Mouse (Mus musculus): ENCODE data around the gene Ctf2. TPM values are rescaled to one million over a fixed set of nuclear protein-coding genes. Genes with fewer than 3 reads are reported as not detected.

Ctf2 gene
- polyA plus RNA-seq, 1 experiment from 2014 or later: 0.15 TPM

GRCm38 (mm10) chr7:127751619-127752018 is 19.7 kb upstream of the Ctf2 start:
- Histone ChIP-seq H3K4me3 (ENCODE audit: low read depth, low read length) (no peak overlapping the region), H3K9me3 (ENCODE audit: control insufficient read depth, low read length) (no peaks in the 10 kb centered on the region), H3K36me3 (ENCODE audit: control insufficient read depth, insufficient read depth, low read length) (peaks cover 13% of the 10 kb centered on the region), H3K9ac (ENCODE audit: low read depth, low read length) (no peak overlapping the region), H3K4me2 (replicated peaks; ENCODE audit: low read depth, low read length) (no peak overlapping the region), H3K27me3 (ENCODE audit: control insufficient read depth, insufficient read depth, low read length) (no peaks in the 10 kb centered on the region), H3K27ac (ENCODE audit: low read depth, low read length) (no peak overlapping the region), H3K4me1 (replicated peaks; ENCODE audit: control insufficient read depth, insufficient read depth, low read length) (no peaks in the 10 kb centered on the region; the same call in 1 of the 2 replicates)
- DNase-seq (ENCODE audit: low spot score) (no peak), ATAC-seq (ENCODE audit: low FRiP score) (no peak)
- WGBS: 94% methylated on average over 5 of the region's 5 CpGs

- H3K36me3 ChIP-seq (ENCODE audit: control insufficient read depth, insufficient read depth, low read length): peaks cover 13% of the 10 kb centered on the region
- no peaks in the 10 kb centered on the region for H3K9me3 ChIP-seq (ENCODE audit: control insufficient read depth, low read length)
- H3K9ac ChIP-seq (ENCODE audit: low read depth, low read length): no peak overlapping the region
- H3K4me1 ChIP-seq (replicated peaks; ENCODE audit: control insufficient read depth, insufficient read depth, low read length): no peaks in the 10 kb centered on the region; the same call in 1 of the 2 replicates
- WGBS: 91% methylated on average over 19 of the region's 19 CpGs
- no peak overlapping the region for H3K27ac ChIP-seq (ENCODE audit: low read depth, low read length)
- H3K27me3 ChIP-seq (ENCODE audit: control insufficient read depth, insufficient read depth, low read length): no peaks in the 10 kb centered on the region
- DNase-seq (ENCODE audit: low spot score) (no peak), ATAC-seq (ENCODE audit: low FRiP score) (no peak)
- H3K4me2 ChIP-seq (replicated peaks; ENCODE audit: low read depth, low read length): no peak overlapping the region
- no peak overlapping the region for H3K4me3 ChIP-seq (ENCODE audit: low read depth, low read length)
Observed at GRCm38 (mm10) chr7:127750131-127751127, 18.5 kb upstream of the Ctf2 start.

GRCm38 (mm10) chr7:127748235-127748560 is 16.2 kb upstream of the Ctf2 start:
- Histone ChIP-seq H3K4me3 (ENCODE audit: low read depth, low read length) (0 out of 2 replicates have a peak overlapping the region, but pooled peaks have one; percentile 93), H3K27me3 (ENCODE audit: control insufficient read depth, insufficient read depth, low read length) (no peaks in the 10 kb centered on the region), H3K9me3 (ENCODE audit: control insufficient read depth, low read length) (no peaks in the 10 kb centered on the region), H3K27ac (ENCODE audit: low read depth, low read length) (no peak overlapping the region; the same call in 1 of the 2 replicates), H3K9ac (ENCODE audit: low read depth, low read length) (no peak overlapping the region), H3K4me2 (replicated peaks; ENCODE audit: low read depth, low read length) (no peak overlapping the region), H3K4me1 (replicated peaks; ENCODE audit: control insufficient read depth, insufficient read depth, low read length) (no peaks in the 10 kb centered on the region; the same call in 1 of the 2 replicates), H3K36me3 (ENCODE audit: control insufficient read depth, insufficient read depth, low read length) (peaks cover 13% of the 10 kb centered on the region)
- ATAC-seq (ENCODE audit: low FRiP score): no peak
- 93% methylated on average over 28 of the region's 28 CpGs for WGBS
- DNase-seq (ENCODE audit: low spot score): no peak

GRCm38 (mm10) chr7:127747559-127748234 is 15.7 kb upstream of the Ctf2 start:
- H3K4me3 ChIP-seq (ENCODE audit: low read depth, low read length): peak overlapping the region; percentile 93
- DNase-seq (ENCODE audit: low spot score): no peak
- H3K9ac ChIP-seq (ENCODE audit: low read depth, low read length): peak overlapping the region; percentile 89
- peak overlapping the region; percentile 90 for H3K4me2 ChIP-seq (replicated peaks; ENCODE audit: low read depth, low read length)
- H3K36me3 ChIP-seq (ENCODE audit: control insufficient read depth, insufficient read depth, low read length): peaks cover 13% of the 10 kb centered on the region
- H3K27ac ChIP-seq (ENCODE audit: low read depth, low read length): peak overlapping the region; percentile 21; the same call in 1 of the 2 replicates
- 39% methylated on average over 6 of the region's 6 CpGs for WGBS
- no peaks in the 10 kb centered on the region; the same call in 1 of the 2 replicates for H3K4me1 ChIP-seq (replicated peaks; ENCODE audit: control insufficient read depth, insufficient read depth, low read length)
- no peak for ATAC-seq (ENCODE audit: low FRiP score)
- H3K9me3 ChIP-seq (ENCODE audit: control insufficient read depth, low read length): no peaks in the 10 kb centered on the region
- H3K27me3 ChIP-seq (ENCODE audit: control insufficient read depth, insufficient read depth, low read length): no peaks in the 10 kb centered on the region

GRCm38 (mm10) chr7:127746494-127747491 is 14.8 kb upstream of the Ctf2 start:
- peak overlapping the region; percentile 89 for H3K9ac ChIP-seq (ENCODE audit: low read depth, low read length)
- peaks cover 9% of the 10 kb centered on the region for H3K36me3 ChIP-seq (ENCODE audit: control insufficient read depth, insufficient read depth, low read length)
- H3K4me3 ChIP-seq (ENCODE audit: low read depth, low read length): peak overlapping the region; percentile 93
- under 1% methylated on average over 29 of the region's 62 CpGs for WGBS
- ATAC-seq (ENCODE audit: low FRiP score): peak; percentile 33
- DNase-seq (ENCODE audit: low spot score): peak; percentile 55
- no peaks in the 10 kb centered on the region; the same call in 1 of the 2 replicates for H3K4me1 ChIP-seq (replicated peaks; ENCODE audit: control insufficient read depth, insufficient read depth, low read length)
- H3K27me3 ChIP-seq (ENCODE audit: control insufficient read depth, insufficient read depth, low read length): no peaks in the 10 kb centered on the region
- H3K27ac ChIP-seq (ENCODE audit: low read depth, low read length): peak overlapping the region; percentile 90
- no peaks in the 10 kb centered on the region for H3K9me3 ChIP-seq (ENCODE audit: control insufficient read depth, low read length)
- H3K4me2 ChIP-seq (replicated peaks; ENCODE audit: low read depth, low read length): peak overlapping the region; percentile 90

GRCm38 (mm10) chr7:127745652-127746493 is 13.9 kb upstream of the Ctf2 start:
- peak overlapping the region; percentile 93 for H3K4me3 ChIP-seq (ENCODE audit: low read depth, low read length)
- H3K9ac ChIP-seq (ENCODE audit: low read depth, low read length): peak overlapping the region; percentile 89
- ATAC-seq (ENCODE audit: low FRiP score): peak; percentile 86
- peak overlapping the region; percentile 90 for H3K27ac ChIP-seq (ENCODE audit: low read depth, low read length)
- WGBS: under 1% methylated on average over 38 of the region's 39 CpGs
- no peaks in the 10 kb centered on the region for H3K27me3 ChIP-seq (ENCODE audit: control insufficient read depth, insufficient read depth, low read length)
- peaks cover 7% of the 10 kb centered on the region for H3K36me3 ChIP-seq (ENCODE audit: control insufficient read depth, insufficient read depth, low read length)
- H3K9me3 ChIP-seq (ENCODE audit: control insufficient read depth, low read length): no peaks in the 10 kb centered on the region
- H3K4me1 ChIP-seq (replicated peaks; ENCODE audit: control insufficient read depth, insufficient read depth, low read length): no peaks in the 10 kb centered on the region; the same call in 1 of the 2 replicates
- peak overlapping the region; percentile 90 for H3K4me2 ChIP-seq (replicated peaks; ENCODE audit: low read depth, low read length)
- DNase-seq (ENCODE audit: low spot score): peak; percentile 98

GRCm38 (mm10) chr7:127745251-127745651 is 13.3 kb upstream of the Ctf2 start:
- peak; percentile 95 for DNase-seq (ENCODE audit: low spot score)
- peak overlapping the region; percentile 90 for H3K4me2 ChIP-seq (replicated peaks; ENCODE audit: low read depth, low read length)
- under 1% methylated on average over 19 of the region's 19 CpGs for WGBS
- H3K4me1 ChIP-seq (replicated peaks; ENCODE audit: control insufficient read depth, insufficient read depth, low read length): no peaks in the 10 kb centered on the region; the same call in 1 of the 2 replicates
- peak; percentile 87 for ATAC-seq (ENCODE audit: low FRiP score)
- peak overlapping the region; percentile 60 for H3K9ac ChIP-seq (ENCODE audit: low read depth, low read length)
- H3K4me3 ChIP-seq (ENCODE audit: low read depth, low read length): peak overlapping the region; percentile 93
- no peaks in the 10 kb centered on the region for H3K27me3 ChIP-seq (ENCODE audit: control insufficient read depth, insufficient read depth, low read length)
- H3K9me3 ChIP-seq (ENCODE audit: control insufficient read depth, low read length): no peaks in the 10 kb centered on the region
- peaks cover 2% of the 10 kb centered on the region; the same call in 1 of the 2 replicates for H3K36me3 ChIP-seq (ENCODE audit: control insufficient read depth, insufficient read depth, low read length)
- peak overlapping the region; percentile 90 for H3K27ac ChIP-seq (ENCODE audit: low read depth, low read length)

All from hindbrain, embryonic 11.5 days (tissue).